Mouse (Mus musculus) gastrocnemius, postnatal 10 days (tissue): ENCODE measurements around the gene Gm26602. TPM values are rescaled to one million over a fixed set of nuclear protein-coding genes. Genes with fewer than 3 reads are reported as not detected.
"Not testable (repeated sequence)": the region's sequence is repeated elsewhere in the genome, so short reads cannot be mapped to it uniquely, and the experiment has no call there.

Source experiments
- DNase-seq: peaks from one replicate; pipeline ENCODE4 v3.0.0; 2021; ENCODE audit warnings: mixed read lengths
- total RNA-seq, 2 experiments: library from RNA; stranded (reverse); gene quantifications; 2 replicates each; pipeline ENCODE4 v1.2.3; 2021

Gm26602 gene
- total RNA-seq, 2 experiments from 2014 or later, result not detected

DNA sequence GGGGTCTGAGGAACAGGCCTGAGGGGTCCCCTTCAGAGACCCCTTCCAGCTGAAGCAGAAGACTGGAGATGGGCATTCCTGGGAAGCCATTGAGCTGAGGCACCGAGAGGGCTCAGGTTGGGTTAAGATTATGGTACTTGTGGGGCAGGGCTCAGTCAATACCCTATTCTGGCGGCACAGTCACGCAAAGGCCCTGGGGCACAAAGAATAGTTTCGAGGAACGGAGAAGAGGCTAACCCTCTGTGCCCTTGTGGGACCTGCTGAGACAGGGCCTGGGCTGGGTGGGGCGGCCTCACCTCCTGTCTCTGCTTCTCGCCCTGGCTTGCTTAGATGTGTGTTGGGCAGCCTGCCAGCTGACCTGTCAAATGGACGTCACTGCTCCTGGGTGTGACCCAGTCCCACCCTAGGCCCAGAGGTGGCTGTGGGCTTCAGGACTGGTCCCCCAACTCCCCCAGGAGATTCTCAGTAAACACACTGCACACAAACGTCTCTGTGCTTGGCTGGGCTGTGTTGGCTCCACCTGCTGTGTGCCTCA lies 22.6 kb downstream of the Gm26602 start:
- DNase-seq, result peak; percentile 48

DNA sequence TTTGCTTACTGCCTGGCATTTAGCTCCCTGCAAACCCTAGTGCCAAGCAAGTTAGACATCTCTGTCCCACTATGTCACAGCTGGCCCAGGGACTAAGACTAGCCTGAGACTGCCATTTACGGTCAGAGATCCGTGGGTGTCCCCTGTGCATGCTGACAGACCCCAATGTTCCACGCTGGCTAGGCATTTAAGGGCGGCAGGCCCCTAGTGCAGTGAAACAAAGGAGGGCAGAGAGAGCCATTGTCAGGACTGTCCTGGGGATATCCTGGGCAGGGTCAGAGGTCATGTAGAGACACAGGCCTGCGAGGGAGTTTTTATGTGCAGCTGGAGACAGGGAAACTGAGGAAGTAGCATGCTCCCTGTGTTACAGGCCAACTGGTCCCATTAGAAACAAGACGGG lies 23.2 kb downstream of the Gm26602 start:
- no peak for DNase-seq

DNA sequence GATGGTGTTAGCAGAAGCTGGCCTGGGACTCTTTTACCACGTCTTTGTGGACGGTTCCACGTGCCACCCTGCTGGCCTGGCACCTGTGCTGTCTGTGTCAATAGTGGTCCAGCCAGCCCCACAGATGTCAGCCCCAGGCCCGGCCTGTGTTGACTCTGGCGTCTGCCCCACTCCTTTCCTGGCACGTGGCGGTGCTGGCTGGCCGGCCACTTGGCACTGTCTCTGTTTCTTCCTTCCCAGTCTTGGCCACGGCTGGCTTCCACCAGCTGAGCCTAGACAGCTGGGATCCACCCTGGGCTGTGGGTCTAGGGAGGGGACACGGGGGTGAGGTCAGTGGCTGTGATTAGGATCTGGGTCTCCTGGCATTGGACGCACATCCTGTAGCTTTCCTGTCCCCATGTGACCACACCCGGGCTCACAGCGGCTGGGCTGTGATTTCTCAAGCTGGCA lies 23.6 kb downstream of the Gm26602 start:
- peak; percentile 90 for DNase-seq

DNA sequence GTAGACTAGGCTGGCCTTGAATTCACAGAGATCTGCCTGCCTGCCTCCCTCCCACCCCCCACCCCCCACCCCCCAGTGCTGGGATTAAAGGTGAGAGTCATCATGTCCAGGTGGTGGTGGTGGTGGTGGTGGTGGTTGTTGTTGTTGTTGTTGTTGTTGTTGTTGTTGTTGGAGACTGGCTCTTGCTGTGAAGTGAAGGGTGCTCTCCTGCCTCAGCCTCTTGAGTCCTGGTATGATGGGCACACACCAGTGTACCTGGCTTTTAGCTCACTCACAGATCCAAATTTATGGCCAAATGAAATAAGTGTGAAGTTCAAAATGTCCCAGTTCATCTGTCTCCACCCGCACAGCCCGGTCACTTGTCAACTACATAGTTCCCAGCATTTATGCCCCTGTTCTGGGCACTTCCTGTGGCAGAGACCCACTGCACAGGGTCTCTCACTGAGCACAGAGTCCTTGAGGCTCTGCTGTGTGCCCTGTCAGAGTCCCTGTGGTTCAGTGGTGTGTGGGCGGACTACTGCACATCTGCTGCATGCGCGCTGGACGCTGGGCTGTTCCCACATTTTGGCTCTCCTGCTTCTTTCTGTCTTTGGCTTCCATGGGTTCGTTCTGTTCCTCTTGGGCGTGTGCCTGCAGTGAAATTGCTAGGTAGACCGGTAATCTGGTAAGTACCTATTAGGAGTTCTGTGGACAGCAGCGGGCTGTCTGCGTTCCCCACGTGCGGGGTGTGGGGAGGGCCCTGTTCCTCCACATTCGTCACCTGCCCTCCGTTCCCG lies 24.3 kb downstream of the Gm26602 start:
- no peak for DNase-seq

DNA sequence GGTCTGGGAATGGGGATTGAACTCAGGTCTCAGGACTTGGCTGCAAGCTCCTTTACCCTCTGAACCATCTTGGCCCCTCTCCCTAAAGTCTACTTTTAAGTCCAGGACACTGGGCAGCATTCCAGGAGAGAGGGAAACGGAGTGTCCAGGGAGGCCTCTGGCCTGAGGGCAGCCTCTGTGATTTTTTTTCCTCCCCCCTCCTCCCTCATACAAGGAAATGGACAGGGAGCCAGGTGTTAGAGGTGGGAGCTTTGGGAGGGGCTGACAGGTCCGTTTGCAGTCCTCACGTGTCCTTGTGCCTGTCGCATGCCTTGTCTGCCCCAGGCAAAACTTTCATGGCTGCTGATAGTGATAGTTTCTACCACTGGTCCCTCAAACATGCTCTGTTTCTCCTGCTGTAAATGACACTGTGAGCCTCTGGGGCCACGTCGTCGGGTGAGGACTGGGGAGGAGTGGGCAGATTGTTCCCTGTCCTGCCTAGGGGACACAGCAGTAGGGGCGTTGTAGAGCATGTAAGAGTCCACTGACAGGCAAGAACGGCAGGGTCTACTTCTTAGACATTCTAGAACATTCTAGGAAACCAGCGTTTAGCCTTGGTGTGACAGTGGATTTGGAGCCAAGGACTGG lies 25.7 kb downstream of the Gm26602 start:
- DNase-seq, result no peak

DNA sequence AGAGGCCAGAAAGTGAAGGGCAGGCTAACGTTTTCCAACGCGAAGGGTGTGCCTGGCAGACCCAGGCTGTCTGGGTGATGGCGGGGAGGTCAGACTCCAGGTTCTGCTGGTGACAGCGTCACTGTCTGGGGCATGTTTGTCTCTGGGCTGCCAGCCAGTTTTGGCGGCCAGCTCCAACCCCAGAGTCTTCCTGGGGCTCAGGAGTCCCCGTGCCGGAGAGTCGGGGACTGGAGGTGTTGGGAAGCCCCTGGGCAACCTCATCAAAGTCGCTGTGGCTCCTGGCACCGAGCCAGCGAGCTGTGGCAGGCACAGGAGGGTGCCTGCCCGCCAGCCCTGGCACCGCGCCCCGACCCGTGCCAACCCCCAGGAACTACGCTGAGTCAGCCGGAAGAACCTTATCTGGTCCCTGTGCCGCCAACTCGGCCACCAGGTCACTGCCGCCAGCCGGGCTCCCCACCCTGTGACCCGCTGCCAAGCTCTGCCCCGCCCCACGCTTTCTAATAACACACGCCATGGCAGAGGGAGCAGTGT lies 26.3 kb downstream of the Gm26602 start:
- peak; percentile 72 for DNase-seq

DNA sequence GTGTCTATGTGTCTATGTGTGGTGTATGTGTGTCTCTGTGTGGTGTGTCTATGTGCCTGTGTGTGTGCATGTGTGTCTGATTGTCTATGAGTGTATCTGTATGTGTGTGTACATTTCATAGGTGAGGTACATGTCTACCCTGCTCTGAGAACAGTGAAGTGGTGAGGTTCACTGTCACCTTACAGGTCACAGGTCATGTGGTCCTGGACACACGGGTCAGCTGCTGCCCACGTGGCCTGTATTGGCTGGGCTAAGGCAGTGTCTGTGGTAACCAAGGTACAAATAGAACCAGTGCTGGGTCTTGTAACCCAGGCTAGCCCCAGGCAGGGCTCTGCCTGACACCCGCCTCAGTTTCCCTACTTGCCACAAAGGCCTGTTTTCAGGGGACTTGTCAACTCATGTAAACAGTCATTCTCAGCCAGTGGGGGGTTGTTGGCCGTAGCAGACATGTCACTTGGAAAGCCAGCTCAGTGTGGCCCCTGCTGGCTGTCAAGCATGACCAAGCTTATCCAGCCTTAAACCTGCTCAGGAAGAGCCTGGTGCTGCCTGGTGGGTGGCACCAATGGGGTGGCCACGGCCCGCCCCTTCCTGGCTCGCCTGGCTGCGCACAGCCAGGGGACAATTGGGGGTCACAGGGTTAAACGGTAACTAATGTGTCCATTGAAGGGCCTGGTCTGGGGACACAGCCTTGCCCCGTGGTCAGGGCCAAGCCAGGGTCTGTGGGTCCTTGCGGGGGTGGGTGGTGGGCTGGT lies 27.3 kb downstream of the Gm26602 start:
- DNase-seq, result no peak

DNA sequence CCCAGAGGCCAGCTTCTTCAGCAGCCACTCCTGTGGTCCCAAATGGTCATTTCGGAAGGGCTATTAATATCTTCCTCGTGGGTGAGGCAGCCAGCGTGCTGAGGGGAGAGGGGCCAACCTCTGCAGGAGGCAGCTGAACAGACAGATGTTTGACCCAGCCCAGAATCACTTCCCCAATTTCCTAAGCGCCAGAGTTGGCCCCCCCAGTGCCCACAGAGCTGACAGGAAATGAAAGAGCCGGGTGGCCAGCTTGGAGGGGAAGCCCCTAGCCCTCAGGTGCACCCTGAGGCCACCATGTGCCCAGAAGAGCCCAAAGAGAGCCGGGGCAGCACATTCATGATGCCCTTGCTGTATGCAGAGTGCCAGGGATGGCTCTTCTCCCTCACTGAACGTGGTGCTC lies 30.1 kb downstream of the Gm26602 start:
- no peak for DNase-seq

DNA sequence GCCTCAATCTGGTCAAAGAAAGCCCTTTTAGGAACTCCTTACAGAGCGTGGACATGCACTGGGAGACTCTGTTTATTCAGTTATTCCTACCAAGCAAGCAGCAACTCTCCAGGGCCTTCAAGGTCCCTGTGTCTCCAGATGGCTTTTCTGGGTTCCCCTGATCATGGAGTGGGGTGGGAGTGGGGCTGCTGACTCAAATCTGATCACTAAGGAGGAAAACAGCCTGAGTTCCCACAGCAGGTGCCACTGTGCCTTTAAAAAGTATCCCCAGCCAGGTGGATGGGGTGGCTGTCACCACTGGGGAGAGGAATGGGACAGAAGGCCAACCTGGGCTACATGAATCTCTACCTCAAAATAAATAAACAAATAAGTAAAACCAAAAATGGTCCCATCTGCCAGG lies 32.3 kb downstream of the Gm26602 start:
- DNase-seq, result no peak

DNA sequence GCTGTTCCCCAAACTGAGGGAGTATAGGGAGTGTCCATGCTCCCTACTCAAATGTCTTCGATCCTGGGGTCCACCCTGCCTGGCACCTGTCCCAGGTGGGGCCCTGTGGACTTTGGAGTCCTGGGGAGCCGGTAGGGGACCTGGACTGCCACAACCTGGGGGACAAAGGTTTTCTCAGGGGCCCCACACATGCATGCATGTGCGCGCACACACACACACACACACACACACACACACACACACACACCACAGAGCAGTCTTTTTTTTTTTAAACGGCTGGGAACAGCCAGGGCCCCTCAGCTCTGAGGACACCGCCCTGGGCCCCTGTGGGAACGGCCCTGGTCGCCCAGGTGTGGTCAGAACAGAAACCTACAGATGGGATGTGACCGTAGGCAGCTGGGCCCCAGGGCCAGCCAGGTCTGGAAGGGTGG lies 32.8 kb downstream of the Gm26602 start:
- DNase-seq, result no peak

DNA sequence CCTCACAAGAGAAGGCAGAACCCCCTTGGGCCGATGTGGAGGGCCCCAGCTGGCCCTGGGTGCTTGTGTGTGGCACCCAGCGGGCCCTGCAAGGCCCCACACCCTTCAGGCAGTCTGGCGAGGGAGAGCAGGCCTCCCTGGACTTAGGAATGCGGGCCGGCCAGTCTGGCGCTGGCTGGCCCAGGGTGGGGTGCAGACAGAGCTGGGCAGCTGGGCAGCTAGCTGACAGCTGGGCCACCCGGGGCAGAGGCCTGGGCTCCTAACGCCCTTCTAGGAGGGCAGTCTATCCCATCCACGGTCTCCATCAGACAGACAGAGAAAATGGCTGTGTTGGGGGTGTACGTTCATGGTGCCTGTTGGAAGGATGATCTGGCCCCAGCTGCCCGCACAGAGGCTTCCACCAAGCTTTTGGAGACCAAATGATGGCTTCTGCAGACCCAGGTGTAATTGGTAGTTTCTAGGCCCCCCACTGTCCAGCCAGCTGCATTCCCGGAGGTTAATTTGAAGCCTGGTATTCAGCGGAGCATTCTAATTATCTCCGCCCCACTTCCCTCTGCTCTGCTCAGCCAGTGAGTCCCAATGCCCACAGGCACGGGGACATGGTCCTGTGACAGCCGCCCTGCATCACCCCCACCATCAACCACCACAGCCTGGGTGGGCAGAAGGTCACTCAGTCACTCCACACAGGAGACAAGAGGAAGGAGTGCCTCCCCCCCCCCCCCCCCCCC lies 35.0 kb downstream of the Gm26602 start:
- no peak for DNase-seq

DNA sequence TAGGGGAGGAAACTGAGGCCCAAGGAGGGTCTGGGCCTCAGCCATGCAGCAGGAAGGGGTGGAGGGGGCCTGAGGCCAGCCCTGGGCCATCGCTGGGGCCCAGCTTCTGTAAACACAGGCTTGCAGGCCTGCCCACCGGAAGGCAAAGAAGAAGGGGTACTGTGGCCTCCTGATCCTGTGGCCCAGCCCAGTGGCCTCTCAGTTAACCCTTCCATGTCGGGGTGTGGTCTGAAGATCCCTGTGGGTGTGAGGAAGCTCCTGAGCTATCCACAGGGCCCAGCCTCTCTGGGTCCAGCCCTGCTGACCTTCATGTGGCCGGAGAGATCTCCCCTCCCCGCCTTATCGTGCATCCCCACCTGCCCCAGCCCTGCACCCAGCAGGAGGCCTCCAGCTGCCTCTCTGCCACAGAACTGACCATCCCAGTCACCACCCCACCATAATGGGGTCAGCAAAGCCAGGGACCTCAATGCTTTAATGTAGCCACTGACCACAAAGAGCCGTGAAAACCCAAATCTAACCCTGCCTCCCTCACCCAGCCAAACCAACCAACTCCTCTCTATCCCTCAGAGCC lies 36.2 kb downstream of the Gm26602 start:
- DNase-seq, result no peak

DNA sequence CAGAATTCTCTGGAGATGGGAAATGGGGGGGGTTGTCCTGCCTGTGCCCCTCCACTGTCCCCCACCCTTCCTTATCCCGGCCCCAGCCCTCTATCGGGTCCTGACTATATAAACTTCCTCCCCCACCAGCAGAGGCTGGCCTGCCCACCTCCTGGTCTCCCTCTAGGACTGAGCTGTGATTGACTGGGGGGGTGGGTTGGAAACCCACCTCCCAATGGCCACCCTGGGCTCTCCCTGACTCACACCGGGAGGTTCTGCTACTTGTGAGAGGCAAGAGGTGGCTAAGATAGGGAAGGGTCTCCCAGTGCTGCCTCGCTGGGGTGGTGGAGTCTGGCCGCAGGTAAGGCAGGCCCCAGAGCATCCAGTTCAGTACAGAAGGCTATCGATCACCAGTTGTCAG lies 36.8 kb downstream of the Gm26602 start:
- no peak for DNase-seq

DNA sequence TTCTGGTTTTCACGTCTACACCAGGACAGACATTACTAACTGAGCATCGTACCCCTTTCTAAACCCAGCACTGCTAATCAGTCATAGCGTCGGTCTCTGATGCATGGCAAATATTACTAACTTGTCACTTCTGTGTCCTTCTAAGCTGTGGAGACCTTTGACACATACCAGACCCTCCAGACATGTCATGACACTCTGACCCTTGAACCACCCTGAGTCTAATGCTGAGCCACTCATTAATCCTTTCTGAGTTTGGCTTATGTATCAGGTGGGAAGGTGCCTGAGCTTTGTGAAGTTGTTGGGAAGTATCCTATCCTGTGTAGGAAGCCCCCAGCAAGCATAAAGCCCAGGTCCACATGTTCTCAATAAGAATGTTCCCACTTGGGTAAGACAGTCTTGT lies 39.2 kb downstream of the Gm26602 start:
- no peak for DNase-seq

DNA sequence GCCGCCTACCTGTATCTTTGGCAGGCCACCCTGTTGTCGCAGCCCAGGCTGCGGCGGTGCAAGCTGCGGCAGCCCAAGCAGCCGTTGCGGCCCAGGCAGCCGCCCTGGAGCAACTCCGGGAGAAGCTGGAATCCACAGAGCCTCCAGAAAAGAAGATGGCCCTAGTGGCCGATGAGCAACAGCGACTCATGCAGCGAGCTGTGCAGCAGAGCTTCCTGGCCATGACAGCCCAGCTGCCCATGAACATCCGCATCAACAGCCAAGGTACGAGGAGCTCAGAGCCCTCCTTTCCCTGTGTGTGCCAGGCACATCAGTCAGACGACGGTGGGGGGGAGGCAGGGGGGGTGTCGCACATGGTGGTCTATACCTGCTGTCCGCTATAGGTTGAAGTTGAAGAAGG lies 40.0 kb downstream of the Gm26602 start:
- DNase-seq, result no peak

DNA sequence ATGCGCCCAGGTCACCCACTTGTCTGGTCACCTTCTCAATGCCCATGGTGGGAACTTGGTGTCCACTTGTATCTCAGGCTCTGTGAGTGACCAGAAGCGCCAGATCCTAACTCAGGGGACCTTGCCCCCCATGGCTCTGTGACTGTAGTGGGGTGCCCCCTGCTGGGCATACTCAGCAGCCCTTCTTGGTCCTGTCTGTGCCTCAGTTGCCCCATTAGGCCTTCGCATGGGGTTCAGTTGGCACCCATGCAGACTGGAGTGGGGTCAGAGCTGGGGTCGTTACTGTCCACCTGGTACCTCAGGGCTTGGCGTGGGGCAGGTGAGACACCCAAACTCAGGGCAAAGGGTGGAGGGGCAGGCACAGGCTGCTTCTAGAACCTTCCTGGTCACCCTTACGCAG lies 43.3 kb downstream of the Gm26602 start:
- no peak for DNase-seq

DNA sequence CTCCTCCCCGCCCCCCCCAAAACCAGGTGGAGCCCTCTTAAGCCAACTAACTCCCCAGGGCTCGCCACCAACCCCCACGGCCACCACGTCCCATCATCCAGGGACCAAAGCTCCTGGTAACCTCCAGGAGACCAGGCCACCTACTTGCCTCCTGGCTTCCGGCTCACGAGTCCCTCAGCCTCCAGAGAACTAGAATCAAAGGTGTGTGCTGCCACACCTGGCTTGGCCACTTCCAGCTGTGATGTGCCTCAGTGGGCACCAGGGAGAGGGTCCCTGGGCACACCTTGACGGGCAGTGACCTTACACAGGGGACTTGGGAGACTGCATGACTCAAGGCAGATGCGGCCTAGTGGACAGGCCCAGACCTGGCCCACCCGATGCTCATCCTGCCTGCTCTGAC lies 45.0 kb downstream of the Gm26602 start:
- no peak for DNase-seq

DNA sequence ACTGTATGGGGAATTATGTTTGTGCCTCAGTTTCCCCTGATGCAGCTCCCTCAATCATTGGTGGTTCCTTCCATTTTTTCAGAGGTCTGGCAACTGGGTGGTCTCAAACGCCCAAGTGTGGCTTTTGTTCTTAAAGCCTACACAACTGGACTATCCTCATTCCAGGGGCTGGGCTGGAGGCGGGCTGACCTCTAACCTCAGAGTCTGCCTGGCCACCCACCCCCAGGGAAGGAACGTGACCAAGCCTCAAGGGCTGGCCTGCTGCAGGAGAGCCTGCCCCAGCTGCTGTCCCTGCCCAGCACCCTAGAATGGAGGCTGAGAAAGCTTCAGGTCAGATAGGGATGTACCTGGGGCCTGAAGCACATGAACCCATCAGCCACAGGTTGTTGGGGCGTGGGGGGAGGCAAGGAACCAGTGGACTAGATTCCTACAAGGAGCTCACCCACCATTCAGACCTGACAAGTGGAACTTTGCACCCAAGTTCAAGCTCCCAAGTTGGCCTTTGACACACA lies 46.0 kb downstream of the Gm26602 start:
- no peak for DNase-seq

DNA sequence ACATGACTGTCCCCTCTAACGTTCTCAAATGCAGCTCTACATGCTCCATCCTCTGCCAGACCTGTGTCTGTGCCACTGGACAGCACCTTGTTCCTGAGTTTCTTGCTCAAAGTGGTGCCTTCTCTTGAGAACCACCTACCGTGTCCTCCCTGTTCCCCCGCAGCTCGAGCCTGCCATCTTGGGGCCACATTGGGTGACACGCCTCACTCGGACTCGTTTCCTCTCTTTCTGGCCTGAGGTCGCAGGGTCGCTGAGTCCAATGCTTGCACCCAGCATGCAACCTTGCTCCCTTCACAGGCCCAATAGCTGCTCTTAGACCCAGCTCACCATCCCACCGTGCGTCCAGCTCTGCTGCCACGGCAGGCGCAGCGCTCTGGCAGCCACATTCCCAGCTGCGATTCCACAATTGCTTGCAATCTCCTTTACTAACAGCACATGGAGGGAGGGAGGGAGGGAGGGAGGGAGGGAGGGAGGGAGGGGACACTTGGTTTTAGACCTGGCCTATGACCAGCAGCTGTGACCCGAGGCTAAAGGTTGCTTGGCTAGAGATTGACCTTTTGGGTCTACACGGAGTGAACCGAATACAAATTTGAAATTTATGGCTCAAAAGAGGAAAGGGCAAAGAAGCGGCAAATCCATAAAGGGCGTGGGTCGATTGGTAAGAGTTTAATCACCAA lies 47.6 kb downstream of the Gm26602 start:
- peak; percentile 80 for DNase-seq

DNA sequence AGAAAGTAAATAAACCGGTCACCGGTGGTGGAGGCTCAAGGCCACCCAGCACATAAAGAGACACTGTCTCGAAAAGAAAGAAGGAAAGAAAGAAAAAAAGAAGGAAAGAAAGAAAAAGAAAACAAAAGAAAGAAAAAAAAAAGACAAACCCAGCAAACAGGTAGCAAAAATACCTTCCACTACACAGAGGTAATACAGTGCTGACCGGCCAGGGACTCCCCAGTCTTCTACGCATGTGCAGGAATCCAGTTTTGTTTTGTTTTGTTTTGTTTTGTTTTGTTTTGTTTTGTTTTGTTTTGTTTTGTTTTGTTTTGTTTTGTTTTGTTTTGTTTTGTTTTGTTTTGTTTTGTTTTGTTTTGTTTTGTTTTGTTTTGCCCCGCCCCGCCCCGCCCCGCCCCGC lies 48.8 kb downstream of the Gm26602 start:
- DNase-seq, result not testable (repeated sequence)
